Comparison of ENCODE assay signal across 9 mouse cellular contexts in genomic region chr2:180925176-180925575, GRCm38 (mm10).
DNase-seq lines count a peak whose midpoint lies in the region; TF ChIP-seq lines count a peak whose summit lies in the region.
"Had no signal": no experiment of that assay in that cellular context is flagged by ENCODE, and none has a peak within 500 bp of the region (broad histone marks: within the 10 kb centered on the region; RNA-seq: fewer than 3 reads in every experiment).

No protein-coding gene starts in this region.

- no peaks in the 10 kb centered on the region for H3K36me3 ChIP-seq in E14TG2a.4 (ENCODE audit: insufficient read depth, low read length)
- H3K36me3 ChIP-seq: hindbrain, embryonic 15.5 days had no signal

- no peak overlapping the region for H3K4me3 ChIP-seq in E14TG2a.4 (replicated peaks; ENCODE audit: low read length)
- H3K4me3 ChIP-seq: hindbrain, embryonic 15.5 days had no signal

- TF ChIP-seq CTCF in E14TG2a.4 (conservative IDR thresholded peaks at IDR 0.05; ENCODE audit: low read length): peak; percentile 94

- H3K27me3 ChIP-seq in E14TG2a.4 (ENCODE audit: insufficient read depth, low read length): no peaks in the 10 kb centered on the region
- H3K27me3 ChIP-seq: hindbrain, embryonic 15.5 days had no signal

- peak; percentile 24 for DNase-seq in 3134 (ENCODE audit: extremely low read depth, insufficient read length, low spot score)
- peak; percentile 55 for DNase-seq in c-Kit-positive CD71-positive TER-119-negative erythroid progenitor cells, embryonic 14.5 days (ENCODE audit: low read depth)
- peak; percentile 67 to 72 for DNase-seq in frontal cortex, postnatal 25 days (ENCODE audit: low spot score in 2 of 2)
- DNase-seq in kidney, postnatal 25 days: peak; percentile 70 to 81
- peak; percentile 62 to 66 for DNase-seq in lung, adult 18-20 months
- DNase-seq in right cerebral cortex, postnatal 10 days (ENCODE audit: low spot score in 2 of 2): peak; percentile 63 to 76
- DNase-seq in urinary bladder, postnatal 10 days (ENCODE audit: low spot score): peak; percentile 33

- H3K9me3 ChIP-seq in E14TG2a.4 (ENCODE audit: low read length): no peaks in the 10 kb centered on the region
- H3K9me3 ChIP-seq: hindbrain, embryonic 15.5 days had no signal

- peaks cover 25% of the 10 kb centered on the region for H3K4me1 ChIP-seq in E14TG2a.4 (replicated peaks; ENCODE audit: low read depth, low read length)

Comparison
In these comparisons a context has a peak if more than half of its experiments do, and no peak if none do; other contexts are left out.
1. DNase-seq: peak in every context shown above with its lines; median percentile 76 in kidney, postnatal 25 days; 70 in frontal cortex, postnatal 25 days; 70 in right cerebral cortex, postnatal 10 days; 64 in lung, adult 18-20 months; 55 in c-Kit-positive CD71-positive TER-119-negative erythroid progenitor cells, embryonic 14.5 days; 33 in urinary bladder, postnatal 10 days; 24 in 3134.